Mouse (Mus musculus) ES-CJ7 (cell line): Measurements from ENCODE around the gene Draxin.
A peak's percentile ranks its signal among the peaks of the same experiment; 100 is the strongest.

Source experiments
- DNase-seq: peaks from one replicate; pipeline ENCODE4 v3.0.0; 2011; ENCODE audit warnings: low read depth, low spot score

Gene Draxin

GRCm38 (mm10) chr4:148084261-148084714 lies 46.2 kb downstream of the Draxin start:
- peak; percentile 96 for DNase-seq

- peak; percentile 80 for DNase-seq
Measured at GRCm38 (mm10) chr4:148083176-148083899, 47.2 kb downstream of the Draxin start.

GRCm38 (mm10) chr4:148082257-148083044 lies 48.0 kb downstream of the Draxin start:
- peak; percentile 77 for DNase-seq

GRCm38 (mm10) chr4:148081201-148081600 lies 49.3 kb downstream of the Draxin start:
- DNase-seq, result no peak

GRCm38 (mm10) chr4:148080597-148080973 lies 49.9 kb downstream of the Draxin start:
- no peak for DNase-seq

- DNase-seq, result no peak
Measured at GRCm38 (mm10) chr4:148079944-148080596, 50.4 kb downstream of the Draxin start.

GRCm38 (mm10) chr4:148079212-148079611 lies 51.3 kb downstream of the Draxin start:
- DNase-seq, result peak; percentile 76

- no peak for DNase-seq
Measured at GRCm38 (mm10) chr4:148075881-148076280, 54.6 kb downstream of the Draxin start.

GRCm38 (mm10) chr4:148075259-148075658 lies 55.2 kb downstream of the Draxin start:
- DNase-seq, result peak; percentile 92

- peak; percentile 85 for DNase-seq
Measured at GRCm38 (mm10) chr4:148074521-148075189, 55.8 kb downstream of the Draxin start.

GRCm38 (mm10) chr4:148071508-148071907 lies 59.0 kb downstream of the Draxin start:
- no peak for DNase-seq

- no peak for DNase-seq
Measured at GRCm38 (mm10) chr4:148069602-148070218, 60.8 kb downstream of the Draxin start.

- DNase-seq, result no peak
Measured at GRCm38 (mm10) chr4:148067346-148067745, 63.2 kb downstream of the Draxin start.

GRCm38 (mm10) chr4:148066401-148066744 lies 64.1 kb downstream of the Draxin start:
- DNase-seq, result no peak

GRCm38 (mm10) chr4:148065702-148066400 lies 64.6 kb downstream of the Draxin start:
- peak; percentile 51 for DNase-seq

- no peak for DNase-seq
Measured at GRCm38 (mm10) chr4:148061086-148061480, 69.4 kb downstream of the Draxin start.

GRCm38 (mm10) chr4:148060120-148061085 lies 70.1 kb downstream of the Draxin start:
- DNase-seq, result peak; percentile 48

GRCm38 (mm10) chr4:148058993-148059392 lies 71.5 kb downstream of the Draxin start:
- DNase-seq, result no peak

- DNase-seq, result no peak
Measured at GRCm38 (mm10) chr4:148058218-148058819, 72.2 kb downstream of the Draxin start.
